ENCODE assay signal across 9 mouse cellular contexts in the genomic region with DNA sequence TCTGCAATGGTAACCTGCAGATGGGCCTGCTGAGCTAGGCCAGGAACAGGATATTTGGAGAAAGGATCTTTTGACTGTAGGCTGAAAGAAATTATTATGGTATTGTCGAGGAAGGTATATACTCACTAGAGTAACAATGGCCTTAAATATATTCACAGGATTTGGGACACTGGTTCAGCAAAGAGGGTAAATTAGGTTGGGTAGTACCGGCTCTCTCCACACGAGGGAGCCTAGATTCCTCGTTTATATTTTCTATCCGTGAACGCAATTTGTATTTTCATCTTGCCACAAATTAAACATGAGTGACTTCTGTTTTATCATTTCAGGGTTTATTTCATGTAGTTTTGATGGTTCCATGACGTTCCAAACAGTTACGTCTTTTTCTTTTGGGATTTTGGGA. TPM values are rescaled to one million over a fixed set of nuclear protein-coding genes. Genes with fewer than 3 reads are reported as not detected.
DNase-seq lines count a peak whose midpoint lies in the region; ATAC-seq and TF ChIP-seq lines count a peak whose summit lies in the region.
"Had no signal": no experiment of that assay in that cellular context is flagged by ENCODE, and none has a peak within 500 bp of the region (broad histone marks: within the 10 kb centered on the region; RNA-seq: fewer than 3 reads in every experiment).

No protein-coding gene starts in this region.

- 10% methylated on average over 8 of the region's 8 CpGs for WGBS in kidney, embryonic 16.5 days
- 9% methylated on average over 8 of the region's 8 CpGs for WGBS in midbrain, postnatal 0 days

- intact Hi-C loops in gastrocnemius, postnatal 14 days (cut with DNase I; ENCODE audit: low total_unique reads), result loop anchor here (10.0 kb wide), 1 partner anchor 1080 kb away; no protein-coding TSS in a partner anchor

- H3K9me3 ChIP-seq in kidney, embryonic 16.5 days (ENCODE audit: low read length), result no peaks in the 10 kb centered on the region
- H3K9me3 ChIP-seq in midbrain, postnatal 0 days (ENCODE audit: low read length), result no peaks in the 10 kb centered on the region
- H3K9me3 ChIP-seq: embryonic facial prominence, embryonic 12.5 days had no signal

- in situ Hi-C loops in Patski (cut with MboI; ENCODE audit: low pct_unique_long_range_greater_than_20kb), result loop anchor here (5.0 to 10.0 kb wide), 3 partner anchors 668 to 1080 kb away; no protein-coding TSS in a partner anchor

- H3K4me2 ChIP-seq in kidney, embryonic 16.5 days (replicated peaks; ENCODE audit: low read depth, low read length), result no peak overlapping the region
- peak overlapping the region; percentile 19 for H3K4me2 ChIP-seq in midbrain, postnatal 0 days (ENCODE audit: low read depth, low read length, poor library complexity, severe bottlenecking)
- H3K4me2 ChIP-seq: embryonic facial prominence, embryonic 12.5 days had no signal

- CTCF ChIA-PET in Patski (lab: Charles Lee), result interaction anchor here (0.9 to 1.2 kb wide), 3 partner anchors 12 to 37 kb away, joined by 3 read pairs; no protein-coding TSS in a partner anchor

- H3K27me3 ChIP-seq in kidney, embryonic 16.5 days (ENCODE audit: insufficient read depth, low read length), result no peaks in the 10 kb centered on the region
- peaks cover 3% of the 10 kb centered on the region for H3K27me3 ChIP-seq in Patski
- no peaks in the 10 kb centered on the region for H3K27me3 ChIP-seq in midbrain, postnatal 0 days (ENCODE audit: insufficient read depth, low read length)
- H3K27me3 ChIP-seq: embryonic facial prominence, embryonic 12.5 days had no signal

- H3K4me3 ChIP-seq in kidney, embryonic 16.5 days (ENCODE audit: low read length), result no peak overlapping the region
- no peak overlapping the region for H3K4me3 ChIP-seq in midbrain, postnatal 0 days (ENCODE audit: low read depth, low read length)
- H3K4me3 ChIP-seq: embryonic facial prominence, embryonic 12.5 days had no signal

- POLR2A ChIA-PET in Patski (lab: Charles Lee), result no interaction called here

- no peak overlapping the region for H3K27ac ChIP-seq in kidney, embryonic 16.5 days (ENCODE audit: low read length)
- H3K27ac ChIP-seq in midbrain, postnatal 0 days (ENCODE audit: low read depth, low read length), result no peak overlapping the region
- H3K27ac ChIP-seq: embryonic facial prominence, embryonic 12.5 days had no signal

- no peak overlapping the region for H3K9ac ChIP-seq in kidney, embryonic 16.5 days (replicated peaks; ENCODE audit: low read length)
- no peak overlapping the region for H3K9ac ChIP-seq in midbrain, postnatal 0 days (replicated peaks; ENCODE audit: low read length, poor library complexity, severe bottlenecking)
- H3K9ac ChIP-seq: embryonic facial prominence, embryonic 12.5 days had no signal

- ATAC-seq in kidney, embryonic 16.5 days (ENCODE audit: low FRiP score, low TSS enrichment), result no peak
- ATAC-seq in Patski, result no peak
- ATAC-seq in midbrain, postnatal 0 days (ENCODE audit: low FRiP score), result no peak
- ATAC-seq in erythroid progenitor cell, adult 5-6 weeks (replicated peaks; ENCODE audit: low FRiP score, poor library complexity, severe bottlenecking), result no peak

- peak; percentile 74 for DNase-seq in kidney, adult 18-20 months
- no peak for DNase-seq in Patski (ENCODE audit: low read depth, low spot score)
- DNase-seq in cerebellum, postnatal 25 days, result peak; percentile 80 to 87
- peak; percentile 12 for DNase-seq in gastrocnemius, postnatal 14 days
- DNase-seq in layer of hippocampus, postnatal 36 days, result peak; percentile 37 to 60
- DNase-seq in midbrain, postnatal 0 days (ENCODE audit: low spot score), result peak; percentile 74

- peak; percentile 77 for TF ChIP-seq CTCF in Patski (IDR thresholded peaks at IDR 0.05)
- peak; percentile 89 for TF ChIP-seq CTCF in midbrain, postnatal 0 days (IDR thresholded peaks at IDR 0.05)

- H3K4me1 ChIP-seq in kidney, embryonic 16.5 days (ENCODE audit: insufficient read depth, low read length), result 0 out of 2 replicates have a peak, but pooled peaks cover 6% of the 10 kb centered on the region
- H3K4me1 ChIP-seq in midbrain, postnatal 0 days (ENCODE audit: insufficient read depth, low read length), result no peaks in the 10 kb centered on the region
- H3K4me1 ChIP-seq: embryonic facial prominence, embryonic 12.5 days had no signal

- H3K36me3 ChIP-seq in kidney, embryonic 16.5 days (ENCODE audit: insufficient read depth, low read length), result no peaks in the 10 kb centered on the region
- no peaks in the 10 kb centered on the region for H3K36me3 ChIP-seq in midbrain, postnatal 0 days (ENCODE audit: insufficient read depth, low read length)
- H3K36me3 ChIP-seq: embryonic facial prominence, embryonic 12.5 days had no signal

RNA-seq across cellular contexts. Expression of a gene that starts 35.5 kb away (rescaled TPM):
- polyA plus RNA-seq in kidney, embryonic 16.5 days (2015; fragmentation: Nextera tagmentation; extraction: Ambion mirVana), result 86.2 and 92.1 TPM in 2 replicates
- 88.2 TPM for polyA plus RNA-seq in Patski (2021)
- total RNA-seq in gastrocnemius, postnatal 14 days (2021), result 10 to 100 TPM; 40.7 to 42.1 TPM
- 10 to 100 TPM; 20.3 to 21.1 TPM for total RNA-seq in layer of hippocampus, postnatal 36 days (2021)
- total RNA-seq in midbrain, postnatal 0 days (2014; rRNA removed), result 50.8 and 59.5 TPM in 2 replicates
- 70.7 and 71.6 TPM in 2 replicates for polyA plus RNA-seq in midbrain, postnatal 0 days (2015; fragmentation: Nextera tagmentation; extraction: Ambion mirVana)
- 14.3 and 26.7 TPM in 2 replicates for total RNA-seq in erythroid progenitor cell, adult 5-6 weeks (2015; ENCODE audit: low replicate concordance)
- total RNA-seq in erythroid progenitor cell, adult 5-6 weeks (2017; ENCODE audit: low replicate concordance), result 39.6 and 45.7 TPM in 2 replicates

RNA-seq across cellular contexts. Expression of a gene that starts 35.8 kb away (rescaled TPM):
- polyA plus RNA-seq in kidney, embryonic 16.5 days (2015; fragmentation: Nextera tagmentation; extraction: Ambion mirVana), result 7.8 and 9.0 TPM in 2 replicates
- polyA plus RNA-seq in Patski (2021), result 2.0 TPM
- 1 to 10 TPM in 1 of 2 experiments, under 1 TPM in 1; 0.64 to 1.0 TPM for total RNA-seq in gastrocnemius, postnatal 14 days (2021)
- total RNA-seq in layer of hippocampus, postnatal 36 days (2021), result 10 to 100 TPM; 17.1 to 19.2 TPM
- total RNA-seq in midbrain, postnatal 0 days (2014; rRNA removed), result 7.4 and 7.9 TPM in 2 replicates
- polyA plus RNA-seq in midbrain, postnatal 0 days (2015; fragmentation: Nextera tagmentation; extraction: Ambion mirVana), result 17.7 and 17.8 TPM in 2 replicates
- total RNA-seq in erythroid progenitor cell, adult 5-6 weeks (2015; ENCODE audit: low replicate concordance), result not detected in 2 replicates
- total RNA-seq in erythroid progenitor cell, adult 5-6 weeks (2017; ENCODE audit: low replicate concordance), result not detected in 2 replicates
